Mouse (Mus musculus) olfactory bulb, adult 2 months (tissue): ENCODE measurements around the gene Il4.

Experiments used
- CTCF ChIP-seq: fragments of 200-500 bp; IDR thresholded peaks from 2 replicates; pipeline ENCODE4 v1.5.1; 2012; ENCODE audit warnings: low read depth, mild to moderate bottlenecking, low read length, moderate library complexity; ENCODE audit not compliant: insufficient read depth
- POLR2A ChIP-seq: fragments of 200-500 bp; IDR thresholded peaks from 2 replicates; pipeline ENCODE4 v1.6.1; 2012; ENCODE audit warnings: mild to moderate bottlenecking, low read depth, low read length, moderate library complexity; ENCODE audit not compliant: insufficient read depth

DNA sequence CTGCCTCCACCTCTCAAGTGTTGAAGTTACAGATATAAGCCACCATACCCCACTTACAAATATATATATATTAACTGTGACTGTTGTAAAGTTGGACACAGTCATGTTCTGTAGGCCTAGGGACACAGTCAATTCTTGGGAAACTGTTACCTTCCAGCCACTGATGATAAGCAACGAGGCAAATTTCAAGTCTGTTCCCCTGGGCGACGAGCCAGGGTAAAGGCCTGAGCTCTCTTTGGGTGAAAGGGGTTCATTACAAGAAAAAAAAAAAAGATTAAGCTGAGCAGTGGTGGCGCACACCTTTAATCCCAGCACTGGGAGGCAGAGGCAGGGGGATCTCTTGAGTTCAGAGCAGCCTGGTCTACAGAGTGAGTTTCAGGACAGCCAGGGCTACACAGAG is 1.6 kb upstream of the Il4 start:
- TF ChIP-seq CTCF (no peak), POLR2A (no peak)
